Mouse (Mus musculus): ENCODE data around the gene Oaz1. TPM values are rescaled to one million over a fixed set of nuclear protein-coding genes. Genes with fewer than 3 reads are reported as not detected.

Gene Oaz1
- total RNA-seq (2023): 100 to 1,000 TPM; 551 to 600 TPM

DNA sequence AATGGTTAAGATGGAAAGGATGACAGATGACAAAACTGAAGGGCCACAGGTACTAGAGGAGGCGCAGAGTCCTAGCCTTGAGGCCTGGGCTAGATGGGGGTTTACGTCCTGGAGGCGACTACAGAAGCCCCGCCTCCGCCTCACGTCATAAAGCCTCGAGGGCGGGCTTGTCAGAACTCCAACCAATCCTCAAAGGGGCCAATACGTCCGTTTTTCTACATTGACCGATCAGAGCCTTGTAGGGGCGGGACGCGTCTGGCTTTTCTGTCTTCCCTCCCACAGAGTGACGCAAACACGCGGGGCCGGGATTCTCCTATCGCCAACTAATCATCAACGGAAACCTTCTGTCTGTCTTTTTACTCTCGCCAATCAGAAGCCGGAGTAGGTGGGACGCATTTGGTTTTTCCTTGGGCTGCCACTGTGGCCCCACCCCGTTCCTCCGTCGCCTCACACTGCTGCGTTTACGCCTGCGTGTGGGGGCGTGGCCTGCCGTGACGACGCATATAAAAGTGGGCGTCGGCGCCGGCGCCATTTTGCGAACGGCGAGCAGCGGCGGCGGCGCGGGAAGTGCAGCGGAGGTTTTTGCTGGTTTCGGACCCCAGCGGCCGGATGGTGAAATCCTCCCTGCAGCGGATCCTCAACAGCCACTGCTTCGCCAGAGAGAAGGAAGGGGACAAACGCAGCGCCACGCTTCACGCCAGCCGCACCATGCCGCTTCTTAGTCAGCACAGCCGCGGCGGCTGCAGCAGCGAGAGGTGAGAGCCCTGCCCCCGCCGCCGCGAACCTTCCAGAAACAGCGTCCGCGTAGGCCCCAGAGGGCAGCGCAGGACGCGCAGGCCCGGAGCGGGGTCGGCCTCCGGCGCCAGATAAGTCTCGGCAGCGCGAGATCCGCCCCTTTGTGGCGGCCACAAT, at the start of gene Oaz1:
Oaz1 (plus strand) TSS at position 506 of the 912 bp plus-strand sequence.

DNA sequence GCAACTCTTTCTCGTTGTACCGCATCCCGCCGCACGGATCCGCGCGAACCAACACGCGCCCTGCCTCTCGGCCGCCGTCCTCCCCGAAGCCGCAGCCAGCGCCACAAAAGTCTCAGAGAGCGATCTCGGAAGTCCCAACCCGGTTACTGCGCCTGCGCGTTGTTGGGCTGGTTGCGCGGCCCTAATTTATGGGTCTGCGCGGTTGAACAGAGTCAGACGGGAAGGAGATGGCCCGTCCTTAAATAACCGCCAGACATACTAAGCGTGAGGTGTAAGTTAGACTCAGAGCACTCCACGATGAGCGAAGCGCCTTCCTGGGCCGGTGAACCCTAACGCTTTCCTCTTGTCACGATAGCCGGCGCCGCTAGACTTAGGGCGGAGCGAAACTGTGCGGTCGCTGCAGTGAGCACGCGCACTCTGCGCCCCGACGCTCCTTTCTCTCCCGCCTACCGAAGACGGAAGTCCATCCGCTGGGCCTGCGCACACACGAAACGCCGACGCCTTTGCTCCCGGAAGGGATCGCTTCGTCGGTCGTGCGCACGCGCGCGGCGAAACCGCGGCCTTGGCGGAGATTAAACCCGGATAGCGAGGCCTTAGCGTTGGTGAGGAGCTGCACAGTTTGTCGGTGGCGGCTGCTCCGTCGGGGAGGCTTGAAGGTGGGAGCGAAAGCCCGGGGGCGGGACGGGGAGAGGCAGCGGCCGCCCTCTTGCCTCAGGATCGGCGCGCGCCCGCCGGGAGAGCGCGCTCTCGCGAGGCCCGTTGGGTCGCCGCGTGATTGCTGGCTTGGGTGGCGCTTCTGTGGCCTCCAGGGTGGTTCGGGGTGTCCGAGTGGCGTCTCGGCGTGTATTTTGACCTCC, 28.1 kb upstream of the Oaz1 start, which contains the start of the genes Sf3a2 and Plekhj1:
Sf3a2 (plus strand) TSS at position 49 of the 857 bp plus-strand sequence.
Plekhj1 (minus strand) TSS at position 477 of the 857 bp plus-strand sequence.

DNA sequence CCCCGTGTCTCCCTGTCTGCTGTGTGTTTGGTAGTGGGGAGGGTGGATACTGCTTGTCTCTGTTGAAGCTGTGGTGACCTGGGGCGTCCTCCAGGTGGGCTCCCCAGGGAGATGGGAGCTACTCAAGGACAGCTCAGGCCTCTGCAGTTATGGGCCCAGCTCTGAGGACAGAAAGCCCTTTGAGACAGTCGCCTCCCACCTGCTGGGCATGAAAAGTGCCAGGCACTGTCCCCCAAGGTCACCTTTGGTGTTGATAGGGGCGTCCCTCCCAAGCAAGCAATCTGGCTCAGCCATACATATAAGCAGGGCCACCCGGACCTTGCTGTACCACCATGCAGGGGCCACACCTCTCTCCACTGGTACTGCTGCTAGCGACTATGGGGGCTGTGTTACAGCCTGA, 21.5 kb upstream of the Oaz1 start, which contains the start of gene Amh:
Amh (plus strand) TSS at position 328 of the 400 bp plus-strand sequence.

DNA sequence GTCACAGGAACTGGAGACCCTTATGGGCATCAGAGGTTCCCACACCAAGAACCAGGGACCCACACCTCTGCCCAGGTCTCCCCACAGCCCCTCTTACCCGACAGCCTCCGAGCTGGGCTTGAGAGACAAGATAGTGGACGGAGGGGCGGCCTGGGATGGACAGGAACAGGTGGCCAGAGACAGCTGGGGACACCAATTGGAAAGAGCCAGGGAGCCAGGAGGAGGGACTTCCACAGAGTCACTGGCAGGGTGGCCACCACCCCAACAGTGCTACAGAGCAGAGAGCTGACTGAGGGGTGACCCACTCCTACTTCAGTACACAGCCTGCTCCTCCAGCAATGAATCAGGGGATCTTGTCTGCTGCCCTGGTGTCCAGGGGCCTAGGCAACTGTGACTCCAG, 13.1 kb upstream of the Oaz1 start, which contains the start of gene Jsrp1:
Jsrp1 (minus strand) TSS at position 133 of the 400 bp plus-strand sequence.

DNA sequence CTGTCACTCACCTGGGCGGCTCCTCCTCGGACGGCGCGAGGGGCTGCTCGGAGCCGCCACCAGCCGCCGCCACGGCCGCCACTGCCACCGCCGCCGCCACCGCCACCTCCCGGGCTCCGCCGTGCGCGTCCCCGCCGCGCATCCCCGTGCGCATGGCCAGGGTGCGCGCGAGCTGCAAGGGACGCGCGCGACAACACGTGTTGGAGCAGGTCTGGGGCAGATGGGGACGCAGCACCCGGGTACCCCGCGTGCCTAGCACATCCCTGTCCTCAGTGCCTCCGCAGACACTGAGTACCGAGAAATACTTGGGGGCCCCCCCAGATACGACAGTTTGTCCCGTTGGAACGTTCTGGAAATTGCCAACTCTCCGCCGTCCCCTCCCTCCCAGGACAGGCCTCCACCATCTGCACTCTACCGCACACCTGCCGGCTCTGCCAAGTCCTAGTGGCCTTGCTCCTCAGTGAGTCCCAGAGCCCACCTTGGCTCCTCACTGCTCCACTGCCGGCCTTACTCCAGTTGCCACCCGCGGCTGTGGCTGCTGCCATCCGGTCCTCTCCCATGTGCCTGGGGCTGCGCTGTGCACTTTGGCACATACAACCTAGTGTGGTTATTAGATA, 17.6 kb downstream of the Oaz1 start, which contains the start of gene Lingo3:
Lingo3 (minus strand) TSS at position 109 of the 617 bp plus-strand sequence.

DNA sequence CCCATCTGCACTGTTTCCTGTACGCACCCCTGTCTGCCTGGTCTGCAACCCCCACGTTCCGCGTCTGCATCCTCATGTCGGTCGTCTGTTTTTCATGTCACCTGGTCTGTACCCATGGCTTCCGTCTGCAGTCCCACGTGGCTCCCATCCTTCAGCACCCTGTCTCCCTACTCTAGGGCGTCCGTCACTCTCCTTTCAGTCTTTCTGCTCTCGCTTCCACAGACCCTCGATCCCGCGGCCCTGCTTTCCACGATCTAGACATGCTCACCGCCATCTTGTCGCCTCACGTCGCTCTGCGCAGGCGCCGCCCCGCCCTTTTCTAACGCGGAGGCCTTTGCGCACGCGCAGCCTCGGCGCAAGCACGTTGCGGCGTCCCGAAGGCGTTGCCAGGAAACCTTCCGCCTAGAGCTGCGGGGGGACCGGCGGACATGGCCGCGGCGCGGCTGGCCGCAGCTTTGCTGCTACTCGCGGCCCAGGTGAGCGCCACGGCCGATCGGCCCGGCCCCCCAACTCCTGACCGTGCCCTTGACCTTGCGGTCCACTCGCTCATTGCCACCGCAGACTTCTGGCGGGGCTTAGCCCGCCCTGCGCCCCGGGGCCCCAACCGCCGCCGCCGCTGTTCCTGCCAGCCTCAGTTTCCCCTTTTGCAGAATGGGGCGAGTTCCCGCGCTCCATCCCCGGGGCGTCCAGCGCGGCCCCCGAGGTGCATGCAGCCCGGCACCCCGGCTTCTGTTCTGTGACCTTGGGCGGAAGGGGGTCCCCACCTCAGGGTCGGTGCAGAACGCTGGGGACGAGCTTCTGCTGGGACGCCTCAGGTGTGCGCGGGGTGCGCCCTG, 28.7 kb downstream of the Oaz1 start, which contains the start of the genes Lsm7 and Sppl2b:
Lsm7 (minus strand) TSS at position 297 of the 836 bp plus-strand sequence.
Sppl2b (plus strand) TSS at position 363 of the 836 bp plus-strand sequence.

DNA sequence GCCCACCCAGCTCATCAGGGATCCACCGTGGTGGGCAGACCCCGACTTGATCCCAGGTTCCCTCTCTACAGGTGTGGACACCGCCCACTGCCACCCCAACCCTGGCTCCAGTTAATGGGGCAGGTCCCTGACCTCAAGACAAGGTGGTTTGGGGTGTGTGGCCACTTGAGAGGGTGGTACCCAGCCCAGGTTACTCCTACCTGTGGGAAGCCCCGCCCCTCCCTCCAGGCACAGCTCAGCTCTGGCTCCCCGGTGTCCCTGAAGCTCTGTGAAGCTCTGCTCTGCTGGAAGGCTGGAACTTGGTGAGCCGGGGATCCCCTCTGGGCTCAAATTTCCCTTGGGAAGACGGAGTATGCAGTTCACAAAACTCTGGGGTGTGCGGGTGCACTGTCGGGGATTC, 45.1 kb downstream of the Oaz1 start, which contains the start of gene Tmprss9:
Tmprss9 (plus strand) TSS at position 268 of the 400 bp plus-strand sequence.

Other genes starting within 250 kb of the Oaz1 start
- 10 to 100 TPM in 1 of 2 experiments, 1 to 10 TPM in 1; 8.4 to 10.7 TPM for gene Klf16, start 249.3 kb upstream of the Oaz1 start, total RNA-seq (2023)
- 10 to 100 TPM; 40.9 to 44.3 TPM for gene Abhd17a, start 236.3 kb upstream of the Oaz1 start, total RNA-seq (2023)
- gene Scamp4, start 223.8 kb upstream of the Oaz1 start, total RNA-seq (2023): 10 to 100 TPM; 11.1 to 12.5 TPM
- gene Adat3, start 223.8 kb upstream of the Oaz1 start, total RNA-seq (2023): 1 to 10 TPM; 1.3 to 2.9 TPM
- gene Gm49322, start 220.6 kb upstream of the Oaz1 start, total RNA-seq (2023): under 1 TPM; 0.29 to 0.70 TPM
- 100 to 1,000 TPM in 1 of 2 experiments, 10 to 100 TPM in 1; 96.3 to 120 TPM for gene Csnk1g2, start 203.8 kb upstream of the Oaz1 start, total RNA-seq (2023)
- gene Btbd2, start 169.6 kb upstream of the Oaz1 start, total RNA-seq (2023): 10 to 100 TPM; 19.2 to 23.8 TPM
- gene Mknk2, start 148.5 kb upstream of the Oaz1 start, total RNA-seq (2023): 100 to 1,000 TPM; 187 to 191 TPM
- 100 to 1,000 TPM; 124 TPM for gene Mob3a, start 124.7 kb upstream of the Oaz1 start, total RNA-seq (2023)
- 1 to 10 TPM; 8.5 to 10.0 TPM for gene Izumo4, start 124.5 kb upstream of the Oaz1 start, total RNA-seq (2023)
- gene Ap3d1, start 84.4 kb upstream of the Oaz1 start, total RNA-seq (2023): 10 to 100 TPM; 91.5 to 95.8 TPM
- gene Dot1l, start 71.5 kb upstream of the Oaz1 start, total RNA-seq (2023): 10 to 100 TPM; 30.9 to 33.4 TPM
- 10 to 100 TPM; 44.1 to 48.2 TPM for gene Sf3a2, start 28.5 kb upstream of the Oaz1 start, total RNA-seq (2023)
- 10 to 100 TPM; 70.8 to 77.6 TPM for gene Plekhj1, start 28.0 kb upstream of the Oaz1 start, total RNA-seq (2023)
- gene Amh, start 21.4 kb upstream of the Oaz1 start, total RNA-seq (2023): 1 to 10 TPM in 1 of 2 experiments, under 1 TPM in 1; 0.94 to 1.1 TPM
- not detected for gene Jsrp1, start 13.2 kb upstream of the Oaz1 start, total RNA-seq (2023)
- not detected for gene Lingo3, start 17.4 kb downstream of the Oaz1 start, total RNA-seq (2023)
- gene Lsm7, start 28.6 kb downstream of the Oaz1 start, total RNA-seq (2023): 10 to 100 TPM; 14.4 to 14.7 TPM
- 10 to 100 TPM; 23.9 to 34.6 TPM for gene Sppl2b, start 28.6 kb downstream of the Oaz1 start, total RNA-seq (2023)
- gene Tmprss9, start 45.2 kb downstream of the Oaz1 start, total RNA-seq (2023): not detected
- 10 to 100 TPM; 46.4 to 48.9 TPM for gene Timm13, start 74.3 kb downstream of the Oaz1 start, total RNA-seq (2023)
- 10 to 100 TPM; 22.0 to 24.2 TPM for gene Lmnb2, start 91.6 kb downstream of the Oaz1 start, total RNA-seq (2023)
- gene Gadd45b, start 103.4 kb downstream of the Oaz1 start, total RNA-seq (2023): 10 to 100 TPM; 27.4 to 30.8 TPM
- under 1 TPM; 0.59 to 0.68 TPM for gene Gng7, start 188.3 kb downstream of the Oaz1 start, total RNA-seq (2023)
- not detected for gene Diras1, start 199.0 kb downstream of the Oaz1 start, total RNA-seq (2023)
- 10 to 100 TPM; 11.2 to 13.3 TPM for gene Slc39a3, start 210.8 kb downstream of the Oaz1 start, total RNA-seq (2023)
- 10 to 100 TPM; 48.3 to 49.5 TPM for gene Sgta, start 233.5 kb downstream of the Oaz1 start, total RNA-seq (2023)
- gene Thop1, start 243.4 kb downstream of the Oaz1 start, total RNA-seq (2023): 1 to 10 TPM; 6.6 to 8.3 TPM